In the genomic region with DNA sequence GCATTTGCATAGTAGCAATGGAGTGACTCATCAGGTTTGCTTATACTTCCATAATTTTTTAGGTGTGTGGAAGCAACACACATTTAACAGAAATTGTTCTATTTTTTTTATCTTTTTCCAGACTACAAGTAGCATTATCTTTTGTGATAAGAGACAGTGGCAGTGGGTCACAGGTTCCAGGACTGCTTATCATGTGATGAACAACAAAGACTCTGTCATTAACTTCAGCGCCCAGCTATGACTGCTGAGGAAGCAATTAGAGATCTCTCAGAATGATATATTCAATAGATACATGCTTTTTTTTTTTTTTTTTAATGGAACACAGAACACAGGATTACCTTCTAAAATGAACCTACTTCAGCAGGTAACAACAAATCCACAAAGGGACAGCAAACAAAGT, we compare ENCODE assay signal across 18 mouse cellular contexts.
"Had no signal": no experiment of that assay in that cellular context is flagged by ENCODE, and none has a peak within 500 bp of the region (broad histone marks: within the 10 kb centered on the region; RNA-seq: fewer than 3 reads in every experiment).

No protein-coding gene starts in this region.

- DNase-seq: kidney, adult 8-10 months; kidney, postnatal 10 days; kidney, postnatal 36 days; lung, embryonic 14.5 days; lung, postnatal 10 days; lung, postnatal 36 days; retina, postnatal 1 day; thymus, adult 18-20 months; thymus, postnatal 36 days had no signal

- H3K4me3 ChIP-seq: kidney, embryonic 15.5 days; limb, embryonic 10.5 days; limb, embryonic 13.5 days; megakaryocyte, embryonic 14.5 days; midbrain, embryonic 10.5 days; midbrain, embryonic 13.5 days; myocyte; neural tube, embryonic 13.5 days had no signal

- H3K4me1 ChIP-seq: limb, embryonic 10.5 days; limb, embryonic 13.5 days; megakaryocyte, embryonic 14.5 days; midbrain, embryonic 13.5 days had no signal

- H3K27ac ChIP-seq: kidney, embryonic 15.5 days; limb, embryonic 10.5 days; limb, embryonic 13.5 days; midbrain, embryonic 10.5 days; midbrain, embryonic 13.5 days; neural tube, embryonic 13.5 days had no signal

- H3K9me3 ChIP-seq: kidney, embryonic 15.5 days; limb, embryonic 10.5 days; limb, embryonic 13.5 days; megakaryocyte, embryonic 14.5 days; midbrain, embryonic 10.5 days; midbrain, embryonic 13.5 days; neural tube, embryonic 13.5 days had no signal

- H3K9ac ChIP-seq: kidney, embryonic 15.5 days; limb, embryonic 13.5 days; lung, embryonic 14.5 days; midbrain, embryonic 13.5 days; neural tube, embryonic 13.5 days had no signal

- ATAC-seq: midbrain, embryonic 13.5 days; midbrain, embryonic 16.5 days had no signal

- H3K4me2 ChIP-seq: kidney, embryonic 15.5 days; limb, embryonic 13.5 days; lung, embryonic 14.5 days; midbrain, embryonic 13.5 days; neural tube, embryonic 13.5 days had no signal

- H3K27me3 ChIP-seq: kidney, embryonic 15.5 days; limb, embryonic 13.5 days; megakaryocyte, embryonic 14.5 days; midbrain, embryonic 13.5 days; neural tube, embryonic 13.5 days had no signal
